Mouse (Mus musculus) Patski (cell line): Measurements from ENCODE around the gene Akap13. TPM values are rescaled to one million over a fixed set of nuclear protein-coding genes. Genes with fewer than 3 reads are reported as not detected.

Experiments used
- ATAC-seq: fragments of 100-300 bp; one replicate; pipeline ENCODE4 v1.8.0; 2021
- CTCF ChIA-PET: fragments of 350-600 bp; sonication (Branson Sonifier 250); formaldehyde crosslinking; loops from one replicate; lab custom pipeline; 2022; ENCODE audit warnings: inconsistent platforms; lab: Charles Lee
- POLR2A ChIA-PET: fragments of 350-600 bp; sonication (Branson Sonifier 250); formaldehyde crosslinking; loops from one replicate; lab custom pipeline; 2022; ENCODE audit warnings: antibody characterized with exemption, inconsistent platforms; lab: Charles Lee
- DNase-seq: peaks from one replicate; pipeline ENCODE4 v3.0.0-alpha.2; 2011; ENCODE audit warnings: low read depth, low spot score
- H3K27me3 ChIP-seq: fragments of 371-371 bp; one replicate; pipeline ENCODE4 v1.5.1; 2021
- CTCF ChIP-seq: fragments of 100-300 bp; IDR thresholded peaks from one replicate; pipeline ENCODE4 v1.5.1; 2021
- in situ Hi-C: fragments of 300-500 bp; cut with MboI; formaldehyde crosslinking; loops from 3 replicates; pipeline ENCODE4 v1.11.1; 2018; ENCODE audit warnings: low pct_unique_long_range_greater_than_20kb, mixed read lengths
- polyA plus RNA-seq: library from polyadenylated mRNA; unstranded; gene quantifications from one replicate; pipeline ENCODE4 v1.2.3, GENCODE M21; 2021

Akap13 gene
- polyA plus RNA-seq, 1 experiment from 2014 or later = 17.3 TPM

GRCm38 (mm10) chr7:75638769-75639168 lies 183.4 kb downstream of the Akap13 start:
- CTCF ChIA-PET = interaction anchor here (0.7 to 1.7 kb wide), 4 partner anchors 15 to 25 kb away, joined by 3 to 7 read pairs (median 4); no protein-coding TSS in a partner anchor
- POLR2A ChIA-PET = no interaction called here
- no peaks in the 10 kb centered on the region for H3K27me3 ChIP-seq
- in situ Hi-C loops = no loop called here
- DNase-seq (no peak), ATAC-seq (no peak)
- no peak for TF ChIP-seq CTCF

- TF ChIP-seq CTCF = peak; percentile 79
Measured at GRCm38 (mm10) chr7:75639541-75639940, 184.2 kb downstream of the Akap13 start.

GRCm38 (mm10) chr7:75640074-75640473 lies 184.7 kb downstream of the Akap13 start:
- no peak for DNase-seq
- in situ Hi-C loops = loop anchor here (5.0 to 10.0 kb wide), 2 partner anchors 47 to 235 kb away; no protein-coding TSS in a partner anchor
- CTCF ChIA-PET = interaction anchor here (0.7 to 1.7 kb wide), 8 partner anchors 9 to 43 kb away, joined by 3 to 10 read pairs (median 4); no protein-coding TSS in a partner anchor

More at GRCm38 (mm10) chr7:75639541-75639940, 184.2 kb downstream of the Akap13 start:
- POLR2A ChIA-PET = no interaction called here
- DNase-seq = no peak
- in situ Hi-C loops = no loop called here
- ATAC-seq = no peak
- H3K27me3 ChIP-seq = no peaks in the 10 kb centered on the region
- CTCF ChIA-PET = interaction anchor here (0.7 to 1.7 kb wide), 10 partner anchors 10 to 44 kb away, joined by 3 to 10 read pairs (median 4); no protein-coding TSS in a partner anchor

GRCm38 (mm10) chr7:75640671-75641070 lies 185.3 kb downstream of the Akap13 start:
- H3K27me3 ChIP-seq = no peaks in the 10 kb centered on the region
- ATAC-seq (no peak), DNase-seq (no peak)
- in situ Hi-C loops = loop anchor here (5.0 to 10.0 kb wide), 2 partner anchors 47 to 234 kb away; no protein-coding TSS in a partner anchor
- POLR2A ChIA-PET = interaction anchor here (1.3 kb wide), 1 partner anchor 20 kb away, joined by 3 read pairs; no protein-coding TSS in a partner anchor
- TF ChIP-seq CTCF = no peak
- CTCF ChIA-PET = no interaction called here

More at GRCm38 (mm10) chr7:75640074-75640473, 184.7 kb downstream of the Akap13 start:
- POLR2A ChIA-PET = interaction anchor here (1.3 kb wide), 1 partner anchor 20 kb away, joined by 3 read pairs; no protein-coding TSS in a partner anchor
- no peak for TF ChIP-seq CTCF
- no peak for ATAC-seq
- no peaks in the 10 kb centered on the region for H3K27me3 ChIP-seq

GRCm38 (mm10) chr7:75641415-75642177 lies 186.3 kb downstream of the Akap13 start:
- ATAC-seq = no peak
- H3K27me3 ChIP-seq = no peaks in the 10 kb centered on the region
- ChIA-PET POLR2A (no interaction called here), CTCF (no interaction called here)
- no peak for TF ChIP-seq CTCF
- in situ Hi-C loops = loop anchor here (5.0 to 10.0 kb wide), 2 partner anchors 46 to 233 kb away; no protein-coding TSS in a partner anchor
- no peak for DNase-seq

GRCm38 (mm10) chr7:75642178-75642777 lies 186.9 kb downstream of the Akap13 start:
- in situ Hi-C loops = loop anchor here (5.0 to 10.0 kb wide), 2 partner anchors 45 to 233 kb away; no protein-coding TSS in a partner anchor
- no peaks in the 10 kb centered on the region for H3K27me3 ChIP-seq
- ATAC-seq = peak; percentile 78
- CTCF ChIA-PET = no interaction called here
- DNase-seq = peak; percentile 58
- POLR2A ChIA-PET = interaction anchor here (0.6 kb wide), 1 partner anchor 10 kb away, joined by 3 read pairs; no protein-coding TSS in a partner anchor
- TF ChIP-seq CTCF = no peak

GRCm38 (mm10) chr7:75642846-75643563 lies 187.7 kb downstream of the Akap13 start:
- ChIA-PET CTCF (interaction anchor here (1.3 kb wide), 1 partner anchor 245 kb away, joined by 4 read pairs; no protein-coding TSS in a partner anchor), POLR2A (interaction anchor here (0.6 kb wide), 1 partner anchor 9 kb away, joined by 3 read pairs; no protein-coding TSS in a partner anchor)
- ATAC-seq (no peak), DNase-seq (no peak)
- no peaks in the 10 kb centered on the region for H3K27me3 ChIP-seq
- in situ Hi-C loops = loop anchor here (5.0 to 10.0 kb wide), 2 partner anchors 44 to 232 kb away; no protein-coding TSS in a partner anchor
- no peak for TF ChIP-seq CTCF

- H3K27me3 ChIP-seq = no peaks in the 10 kb centered on the region
- in situ Hi-C loops = loop anchor here (5.0 to 10.0 kb wide), 2 partner anchors 43 to 231 kb away; no protein-coding TSS in a partner anchor
- POLR2A ChIA-PET = interaction anchor here (0.7 kb wide), 1 partner anchor 1256 kb away, joined by 3 read pairs; no protein-coding TSS in a partner anchor
- ATAC-seq = no peak
- TF ChIP-seq CTCF = no peak
- DNase-seq = no peak
- CTCF ChIA-PET = interaction anchor here (1.3 to 1.9 kb wide), 2 partner anchors 20 to 246 kb away, joined by 4 read pairs; no protein-coding TSS in a partner anchor
Measured at GRCm38 (mm10) chr7:75643986-75644385, 188.7 kb downstream of the Akap13 start.

GRCm38 (mm10) chr7:75644585-75644984 lies 189.3 kb downstream of the Akap13 start:
- H3K27me3 ChIP-seq = no peaks in the 10 kb centered on the region
- ChIA-PET CTCF (interaction anchor here (0.6 to 1.9 kb wide), 3 partner anchors 19 to 247 kb away, joined by 3 to 4 read pairs (median 4); no protein-coding TSS in a partner anchor), POLR2A (no interaction called here)
- no peak for TF ChIP-seq CTCF
- ATAC-seq (no peak), DNase-seq (no peak)
- in situ Hi-C loops = loop anchor here (5.0 to 10.0 kb wide), 2 partner anchors 43 to 230 kb away; no protein-coding TSS in a partner anchor
